Mouse (Mus musculus) megakaryocyte, embryonic 14.5 days (primary cell): ENCODE data around the gene Vmn1r11. TPM values are rescaled to one million over a fixed set of nuclear protein-coding genes. Genes with fewer than 3 reads are reported as not detected.

Experiments
- H3K27me3 ChIP-seq: replicated peaks from 2 replicates; pipeline ENCODE3; 2012; ENCODE audit warnings: inconsistent platforms
- H3K36me3 ChIP-seq: replicated peaks from 2 replicates; pipeline ENCODE3; 2012; ENCODE audit warnings: low read length, inconsistent platforms, mixed read lengths
- H3K4me1 ChIP-seq: 2 replicates; pipeline ENCODE4 v1.6.1; 2012; ENCODE audit warnings: inconsistent platforms
- H3K4me3 ChIP-seq: replicated peaks from 2 replicates; pipeline ENCODE3; 2012; ENCODE audit warnings: moderate library complexity, mild to moderate bottlenecking, inconsistent platforms
- H3K9me3 ChIP-seq: 2 replicates; pipeline ENCODE4 v1.6.1; 2012; ENCODE audit warnings: inconsistent platforms
- FLI1 ChIP-seq: IDR thresholded peaks from 2 replicates; pipeline ENCODE4 v1.6.1; 2012; ENCODE audit warnings: low read length, inconsistent platforms, mixed read lengths
- GATA1 ChIP-seq: IDR thresholded peaks from 3 replicates; pipeline ENCODE4 v1.6.1; 2012; ENCODE audit warnings: mixed read lengths, low read length, inconsistent platforms, borderline replicate concordance
- polyA plus RNA-seq: library from polyadenylated mRNA; stranded (reverse); fragments of >175 nt; gene quantifications from 2 replicates; pipeline ENCODE4 v1.2.3, GENCODE M21; 2012; ENCODE audit warnings: low replicate concordance; ENCODE audit not compliant: insufficient read depth

Gene Vmn1r11
- polyA plus RNA-seq: not detected in 2 replicates

DNA sequence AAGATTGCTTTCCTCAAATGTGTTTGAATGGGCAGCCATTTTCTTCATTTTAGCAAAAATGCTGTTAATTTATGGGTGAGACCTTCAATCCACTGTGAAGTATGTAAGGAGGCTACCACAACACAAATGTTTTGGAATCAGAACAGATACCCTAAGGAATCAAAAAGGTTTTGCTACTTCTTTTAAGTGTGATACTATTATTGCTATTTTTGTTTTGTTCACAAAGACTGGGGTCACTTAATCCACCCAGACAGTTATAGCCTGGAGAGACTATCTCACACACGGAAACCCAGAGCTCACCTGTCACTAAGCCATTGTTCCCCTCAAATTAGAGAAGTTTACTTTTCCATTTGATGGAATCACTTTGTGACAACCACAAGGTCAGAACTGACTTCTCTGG lies at the start of gene Vmn1r11:
TSS of gene Vmn1r11 (plus strand) at position 301 of the 400 bp plus-strand sequence.
- Histone ChIP-seq H3K9me3 (no peaks in the 10 kb centered on the region), H3K27me3 (no peaks in the 10 kb centered on the region), H3K4me1 (no peaks in the 10 kb centered on the region), H3K4me3 (no peak within 1 kb of the TSS), H3K36me3 (no peaks in the 10 kb centered on the region)
- TF ChIP-seq FLI1: no peak
- no peak for TF ChIP-seq GATA1

DNA sequence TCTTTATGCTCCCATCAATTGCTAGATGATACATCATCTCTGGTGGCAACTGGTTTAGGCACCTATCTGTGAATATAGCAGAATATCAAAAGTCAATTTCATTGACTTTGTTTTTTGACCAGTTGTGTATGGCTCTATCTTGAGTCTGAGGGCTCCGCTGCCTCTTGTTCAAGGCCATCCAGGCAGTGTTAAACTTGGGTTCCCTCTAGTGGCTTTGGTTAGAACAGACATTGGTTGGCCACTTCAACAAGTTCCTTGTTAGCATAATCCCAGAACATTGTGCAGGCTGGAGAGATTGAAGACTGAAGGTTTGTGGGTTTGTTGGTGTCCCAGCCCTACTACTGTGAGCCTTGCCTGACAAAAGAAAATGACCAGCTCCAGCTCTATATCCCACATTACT lies 26.9 kb upstream of the Vmn1r11 start:
- H3K4me3 ChIP-seq: no peak overlapping the region
- no peaks in the 10 kb centered on the region for H3K27me3 ChIP-seq
- no peaks in the 10 kb centered on the region for H3K36me3 ChIP-seq
- H3K9me3 ChIP-seq: no peaks in the 10 kb centered on the region
- no peaks in the 10 kb centered on the region for H3K4me1 ChIP-seq
- no peak for TF ChIP-seq FLI1
- TF ChIP-seq GATA1: no peak

DNA sequence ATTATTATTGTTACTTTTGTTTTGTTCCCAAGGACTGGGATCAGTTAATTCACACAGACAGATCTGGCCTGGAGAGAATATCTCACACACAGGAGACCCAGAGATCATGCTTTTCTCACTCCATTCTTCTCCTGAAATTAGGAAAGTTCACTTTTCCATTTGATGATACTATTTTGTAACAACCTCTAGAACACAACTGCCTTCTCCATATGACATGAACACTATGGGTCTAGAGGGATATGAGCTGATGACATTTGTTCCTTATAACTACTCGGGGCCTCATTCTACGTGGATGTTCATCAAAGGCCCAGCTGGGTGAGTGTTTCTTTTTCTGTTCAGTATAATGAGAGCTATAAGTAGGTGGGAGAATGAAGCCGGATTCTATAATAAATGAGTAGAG lies 24.1 kb upstream of the Vmn1r11 start, which contains the start of gene Vmn1r10:
TSS of gene Vmn1r10 (plus strand) at position 301 of the 400 bp plus-strand sequence.
- no peak for TF ChIP-seq FLI1
- no peak for TF ChIP-seq GATA1
- Histone ChIP-seq H3K27me3 (no peaks in the 10 kb centered on the region), H3K9me3 (no peaks in the 10 kb centered on the region), H3K36me3 (no peaks in the 10 kb centered on the region), H3K4me1 (no peaks in the 10 kb centered on the region), H3K4me3 (no peak within 1 kb of the TSS)

DNA sequence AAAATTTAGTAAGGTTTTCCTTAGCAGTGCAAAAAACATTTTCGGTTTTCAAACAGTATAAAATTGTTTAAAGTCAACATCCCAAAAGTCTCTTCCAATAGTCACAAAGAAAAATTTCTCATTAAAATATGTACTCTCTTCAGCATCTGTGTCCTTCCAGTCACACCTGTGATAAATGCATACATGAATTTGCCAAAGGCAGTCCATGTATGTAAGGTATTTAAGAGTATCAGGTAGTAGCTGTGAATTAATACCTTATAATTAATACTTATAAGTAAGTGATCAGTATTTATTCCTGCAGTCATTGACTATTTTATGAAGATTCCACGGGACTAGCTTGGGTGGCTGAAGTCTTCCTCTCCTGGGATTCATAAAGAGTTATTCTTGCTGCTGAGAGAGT lies 23.4 kb downstream of the Vmn1r11 start, which contains the start of gene Vmn1r12:
TSS of gene Vmn1r12 (plus strand) at position 301 of the 400 bp plus-strand sequence.
- Histone ChIP-seq H3K27me3 (no peaks in the 10 kb centered on the region), H3K9me3 (no peaks in the 10 kb centered on the region), H3K4me3 (no peak within 1 kb of the TSS), H3K4me1 (no peaks in the 10 kb centered on the region), H3K36me3 (no peaks in the 10 kb centered on the region)
- TF ChIP-seq GATA1 (no peak), FLI1 (no peak)

Other genes with a start within 250 kb of the Vmn1r11 start
- 96.8 and 108 TPM in 2 replicates for gene Nt5c3, start 209.5 kb upstream of the Vmn1r11 start, polyA plus RNA-seq
- not detected in 2 replicates for gene Vmn1r4, start 209.4 kb upstream of the Vmn1r11 start, polyA plus RNA-seq
- not detected in 2 replicates for gene Vmn1r5, start 163.2 kb upstream of the Vmn1r11 start, polyA plus RNA-seq
- not detected in 2 replicates for gene Vmn1r6, start 136.2 kb upstream of the Vmn1r11 start, polyA plus RNA-seq
- gene Vmn1r7, start 108.1 kb upstream of the Vmn1r11 start, polyA plus RNA-seq: not detected in 2 replicates
- not detected in 2 replicates for gene Vmn1r8, start 101.2 kb upstream of the Vmn1r11 start, polyA plus RNA-seq
- not detected in 2 replicates for gene Vmn1r9, start 66.7 kb upstream of the Vmn1r11 start, polyA plus RNA-seq
- not detected in 2 replicates for gene Vmn1r10, start 24.0 kb upstream of the Vmn1r11 start, polyA plus RNA-seq
- not detected in 2 replicates for gene Vmn1r12, start 23.5 kb downstream of the Vmn1r11 start, polyA plus RNA-seq
- not detected in 2 replicates for gene Vmn1r13, start 69.8 kb downstream of the Vmn1r11 start, polyA plus RNA-seq
- gene Vmn1r14, start 98.2 kb downstream of the Vmn1r11 start, polyA plus RNA-seq: not detected in 2 replicates
- gene Vmn1r15, start 124.5 kb downstream of the Vmn1r11 start, polyA plus RNA-seq: not detected in 2 replicates
- gene Vmn1r16, start 196.0 kb downstream of the Vmn1r11 start, polyA plus RNA-seq: not detected in 2 replicates
- gene Vmn1r17, start 230.3 kb downstream of the Vmn1r11 start, polyA plus RNA-seq: not detected in 2 replicates